Mouse (Mus musculus) limb, embryonic 12.5 days (tissue): ENCODE results near the gene Gm21761. TPM values are rescaled to one million over a fixed set of nuclear protein-coding genes. Genes with fewer than 3 reads are reported as not detected.
"Not testable (repeated sequence)": the region's sequence is repeated elsewhere in the genome, so short reads cannot be mapped to it uniquely, and the experiment has no call there.

Experiments
- ATAC-seq: fragments of 200-750 bp; cut with Nextera tagmentation; 2 replicates; pipeline ENCODE4 v1.8.0; 2017; ENCODE audit warnings: low read depth, moderate TSS enrichment; ENCODE audit not compliant: insufficient number of reproducible peaks, insufficient read depth, low FRiP score, low TSS enrichment
- H3K27ac ChIP-seq: fragments of 300-500 bp; sonication (generic); 2 replicates; pipeline ENCODE4 v1.5.1; 2016; ENCODE audit warnings: mild to moderate bottlenecking, moderate library complexity
- H3K27me3 ChIP-seq: fragments of 300-500 bp; sonication (generic); 2 replicates; pipeline ENCODE4 v1.6.1; 2016; ENCODE audit warnings: mild to moderate bottlenecking, moderate library complexity
- H3K36me3 ChIP-seq: fragments of 300-500 bp; sonication (generic); 2 replicates; pipeline ENCODE4 v1.6.1; 2016; ENCODE audit warnings: mild to moderate bottlenecking, moderate library complexity
- H3K4me1 ChIP-seq: fragments of 300-500 bp; sonication (generic); replicated peaks from 2 replicates; pipeline ENCODE4 v1.6.1; 2016
- H3K4me2 ChIP-seq: fragments of 300-500 bp; sonication (generic); 2 replicates; pipeline ENCODE4 v1.6.1; 2016; ENCODE audit warnings: mild to moderate bottlenecking, moderate library complexity
- H3K4me3 ChIP-seq: fragments of 300-500 bp; sonication (generic); replicated peaks from 2 replicates; pipeline ENCODE4 v1.5.1; 2016; ENCODE audit warnings: mild to moderate bottlenecking
- H3K9ac ChIP-seq: fragments of 300-500 bp; sonication (generic); replicated peaks from 2 replicates; pipeline ENCODE4 v1.6.1; 2016; ENCODE audit warnings: mild to moderate bottlenecking, moderate library complexity
- H3K9me3 ChIP-seq: fragments of 300-500 bp; sonication (generic); 2 replicates; pipeline ENCODE4 v1.6.1; 2016; ENCODE audit warnings: mild to moderate bottlenecking, moderate library complexity
- WGBS: fragments of 180-500 bp; shearing (Covaris S2); methylation state at CpG from one replicate; pipeline ENCODE4 v1.1.7; 2016; 5-methylcytosine and 5-hydroxymethylcytosine counted together
- polyA plus RNA-seq: library from polyadenylated mRNA; unstranded; fragments of >200 nt; fragmentation: Nextera tagmentation; extraction: Ambion mirVana; gene quantifications from 2 replicates; pipeline ENCODE4 v1.2.1, GENCODE M21; 2016

Gm21761 gene
- polyA plus RNA-seq, result not detected in 2 replicates

DNA sequence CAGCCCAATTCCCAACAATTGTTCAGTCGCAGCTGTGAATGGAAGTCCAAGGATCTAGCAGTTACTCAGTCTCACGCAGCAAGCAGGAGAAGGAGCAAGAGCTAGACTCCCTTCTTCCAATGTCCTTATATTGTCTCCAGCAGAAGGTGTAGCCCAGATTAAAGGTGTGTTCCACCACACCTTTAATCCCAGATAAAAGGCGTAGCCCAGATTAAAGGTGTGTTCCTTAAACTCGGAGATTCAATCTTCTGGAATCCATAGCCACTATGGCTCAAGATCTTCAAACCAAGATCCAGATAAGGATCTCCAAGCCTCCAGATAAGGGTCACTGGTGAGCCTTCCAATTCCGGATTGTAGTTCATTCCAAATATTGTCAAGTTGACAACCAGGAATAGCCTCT lies at the start of gene Gm21761:
TSS of gene Gm21761 (minus strand) at position 101 of the 400 bp plus-strand sequence.
- H3K27me3 ChIP-seq, H3K27ac ChIP-seq, H3K9ac ChIP-seq, H3K4me2 ChIP-seq, H3K4me1 ChIP-seq, H3K4me3 ChIP-seq, ATAC-seq, H3K9me3 ChIP-seq, H3K36me3 ChIP-seq: not testable (repeated sequence)
- 100% methylated on average over 1 of the region's 5 CpGs for WGBS

- no CpG with 5 or more reads among the region's 13 CpGs for WGBS
- ATAC-seq, result not testable (repeated sequence)
Measured at GRCm38 (mm10) chr13:119969163-119969562, 40.1 kb upstream of the Gm21761 start.

GRCm38 (mm10) chr13:119968193-119968592 lies 39.1 kb upstream of the Gm21761 start:
- WGBS, result no CpG with 5 or more reads among the region's 14 CpGs
- not testable (repeated sequence) for H3K27ac ChIP-seq, H3K4me1 ChIP-seq, H3K36me3 ChIP-seq, H3K9me3 ChIP-seq, H3K4me3 ChIP-seq, ATAC-seq, H3K9ac ChIP-seq, H3K4me2 ChIP-seq, H3K27me3 ChIP-seq

More at GRCm38 (mm10) chr13:119969163-119969562, 40.1 kb upstream of the Gm21761 start:
- not testable (repeated sequence) for H3K4me1 ChIP-seq, H3K27ac ChIP-seq, H3K4me2 ChIP-seq, H3K36me3 ChIP-seq, H3K9me3 ChIP-seq, H3K4me3 ChIP-seq, H3K27me3 ChIP-seq, H3K9ac ChIP-seq

DNA sequence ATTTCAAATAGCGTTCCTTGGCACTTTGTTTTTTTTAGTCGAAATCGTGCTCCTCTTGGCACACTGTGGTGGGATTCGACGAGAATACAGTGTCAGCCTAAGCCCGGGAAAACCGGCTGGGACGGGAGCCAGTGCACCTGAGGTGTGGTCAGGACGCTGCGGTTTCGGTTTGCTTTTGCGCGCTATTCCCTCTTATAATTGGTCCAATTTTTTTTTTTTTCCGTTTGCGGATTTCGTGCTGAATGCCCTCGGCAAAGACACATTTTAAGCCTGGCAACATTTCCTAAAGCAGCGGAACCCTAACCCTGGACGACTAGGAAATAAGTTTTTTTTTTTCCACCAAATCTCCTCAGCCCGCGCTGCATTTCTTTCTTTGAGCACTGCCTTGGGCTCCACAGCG lies 36.9 kb upstream of the Gm21761 start:
- not testable (repeated sequence) for H3K9me3 ChIP-seq, H3K27ac ChIP-seq, H3K4me1 ChIP-seq, H3K36me3 ChIP-seq, H3K27me3 ChIP-seq, H3K9ac ChIP-seq, ATAC-seq
- Histone ChIP-seq H3K4me2 (peak overlapping the region; percentile 28), H3K4me3 (peak overlapping the region; percentile 19; the same call in 1 of the 2 replicates)
- WGBS, result 1% methylated on average over 21 of the region's 22 CpGs

DNA sequence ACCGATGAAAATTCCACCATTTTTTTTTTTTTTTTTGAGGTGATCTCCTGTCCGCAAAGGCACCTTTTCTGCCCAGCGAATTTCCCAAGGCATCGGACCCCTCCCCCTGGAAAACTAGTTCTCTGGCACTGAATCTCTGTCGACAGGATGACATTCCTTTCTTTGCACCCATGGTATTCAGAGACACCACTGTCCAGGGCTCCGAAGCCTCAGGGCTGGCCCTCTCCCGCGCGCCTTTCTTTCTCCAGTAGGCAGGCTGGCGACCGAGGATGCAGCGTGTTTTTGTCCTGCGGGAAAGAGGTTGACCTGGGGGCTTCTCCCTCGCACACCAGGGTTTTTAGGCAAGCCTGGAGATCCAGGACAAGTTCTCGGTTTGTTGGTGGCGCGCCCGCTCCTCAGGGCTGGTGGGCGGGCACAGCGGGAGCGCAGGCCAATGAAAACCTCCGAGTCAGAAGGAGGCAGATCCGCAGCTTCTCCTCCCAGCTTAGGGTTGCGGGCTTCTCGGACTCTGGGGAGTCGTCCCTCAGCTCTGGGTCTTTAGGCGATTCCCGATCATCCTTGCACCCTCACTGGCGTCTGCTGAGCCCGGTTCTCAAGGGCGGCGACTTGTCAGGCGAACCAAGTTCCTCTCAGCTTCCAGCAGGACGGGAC lies 36.4 kb upstream of the Gm21761 start:
- ATAC-seq, result peak; percentile 74
- H3K9me3 ChIP-seq, H3K27ac ChIP-seq, H3K36me3 ChIP-seq, H3K4me1 ChIP-seq, H3K27me3 ChIP-seq, H3K9ac ChIP-seq: not testable (repeated sequence)
- WGBS, result under 1% methylated on average over 16 of the region's 34 CpGs
- peak overlapping the region; percentile 30 for H3K4me2 ChIP-seq
- H3K4me3 ChIP-seq, result peak overlapping the region; percentile 19; the same call in 1 of the 2 replicates

GRCm38 (mm10) chr13:119962856-119963255 lies 33.8 kb upstream of the Gm21761 start:
- not testable (repeated sequence) for ATAC-seq, H3K27ac ChIP-seq, H3K9me3 ChIP-seq, H3K9ac ChIP-seq, H3K36me3 ChIP-seq, H3K4me3 ChIP-seq, H3K27me3 ChIP-seq, H3K4me2 ChIP-seq, H3K4me1 ChIP-seq
- no CpG with 5 or more reads among the region's 5 CpGs for WGBS

GRCm38 (mm10) chr13:119955567-119955966 lies 26.5 kb upstream of the Gm21761 start:
- H3K4me2 ChIP-seq, H3K9ac ChIP-seq, H3K4me1 ChIP-seq, H3K27ac ChIP-seq, H3K9me3 ChIP-seq, ATAC-seq, H3K27me3 ChIP-seq, H3K4me3 ChIP-seq, H3K36me3 ChIP-seq: not testable (repeated sequence)
- WGBS, result no CpG with 5 or more reads among the region's 5 CpGs

DNA sequence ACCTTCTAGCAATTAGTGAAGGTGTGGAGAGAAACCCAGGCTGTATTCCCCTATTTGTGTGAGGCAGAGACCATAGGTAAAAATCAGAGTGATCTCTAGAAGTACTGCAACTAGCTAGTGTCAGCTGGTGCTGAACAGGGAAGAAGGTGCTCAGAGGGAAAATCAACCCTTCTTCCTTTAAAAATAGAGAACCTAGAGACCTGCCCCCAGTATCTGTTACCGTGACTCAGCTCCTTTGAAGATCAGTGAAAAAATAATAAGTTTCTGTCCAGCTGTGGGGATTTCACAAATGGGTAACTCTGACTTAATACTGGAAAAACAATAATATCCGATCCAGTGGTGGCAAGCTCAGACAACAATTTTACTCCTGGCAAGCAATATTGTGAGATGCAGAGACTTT lies 26.0 kb upstream of the Gm21761 start:
- not testable (repeated sequence) for H3K4me2 ChIP-seq, H3K4me3 ChIP-seq, H3K36me3 ChIP-seq, H3K27me3 ChIP-seq, H3K4me1 ChIP-seq, H3K9me3 ChIP-seq, ATAC-seq, H3K27ac ChIP-seq, H3K9ac ChIP-seq
- 80% methylated on average over 2 of the region's 2 CpGs for WGBS

DNA sequence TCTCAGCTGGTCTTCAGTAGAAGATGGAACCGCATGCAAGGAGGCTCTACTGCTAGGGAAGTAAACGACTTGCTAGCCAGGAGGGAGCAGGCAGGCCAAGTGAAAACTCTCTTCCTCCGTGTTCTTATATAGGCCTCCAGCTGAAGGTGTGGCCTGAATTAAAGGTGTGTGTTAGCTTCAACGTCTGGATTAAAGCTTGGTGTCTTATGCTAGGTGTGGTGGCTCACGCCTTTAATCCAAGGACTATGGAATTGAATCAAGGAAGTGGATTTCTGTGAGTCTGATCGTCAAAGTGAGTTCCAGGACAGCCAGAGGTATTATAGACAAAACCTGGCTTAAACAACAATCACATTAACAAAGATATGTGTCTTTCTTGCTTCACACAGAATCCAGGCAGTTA lies 21.6 kb upstream of the Gm21761 start, which contains the start of gene B020031M17Rik:
TSS of gene B020031M17Rik (minus strand) at position 101 of the 400 bp plus-strand sequence.
- not testable (repeated sequence) for H3K27me3 ChIP-seq, H3K4me1 ChIP-seq, H3K36me3 ChIP-seq, H3K4me2 ChIP-seq, H3K9ac ChIP-seq, ATAC-seq, H3K9me3 ChIP-seq, H3K27ac ChIP-seq, H3K4me3 ChIP-seq
- WGBS, result 75% methylated on average over 4 of the region's 6 CpGs

- not testable (repeated sequence) for H3K9me3 ChIP-seq, H3K27ac ChIP-seq, H3K4me3 ChIP-seq, ATAC-seq, H3K27me3 ChIP-seq, H3K4me2 ChIP-seq, H3K4me1 ChIP-seq, H3K9ac ChIP-seq, H3K36me3 ChIP-seq
- 57% methylated on average over 3 of the region's 3 CpGs for WGBS
Measured at GRCm38 (mm10) chr13:119924597-119925340, 4.3 kb downstream of the Gm21761 start.

DNA sequence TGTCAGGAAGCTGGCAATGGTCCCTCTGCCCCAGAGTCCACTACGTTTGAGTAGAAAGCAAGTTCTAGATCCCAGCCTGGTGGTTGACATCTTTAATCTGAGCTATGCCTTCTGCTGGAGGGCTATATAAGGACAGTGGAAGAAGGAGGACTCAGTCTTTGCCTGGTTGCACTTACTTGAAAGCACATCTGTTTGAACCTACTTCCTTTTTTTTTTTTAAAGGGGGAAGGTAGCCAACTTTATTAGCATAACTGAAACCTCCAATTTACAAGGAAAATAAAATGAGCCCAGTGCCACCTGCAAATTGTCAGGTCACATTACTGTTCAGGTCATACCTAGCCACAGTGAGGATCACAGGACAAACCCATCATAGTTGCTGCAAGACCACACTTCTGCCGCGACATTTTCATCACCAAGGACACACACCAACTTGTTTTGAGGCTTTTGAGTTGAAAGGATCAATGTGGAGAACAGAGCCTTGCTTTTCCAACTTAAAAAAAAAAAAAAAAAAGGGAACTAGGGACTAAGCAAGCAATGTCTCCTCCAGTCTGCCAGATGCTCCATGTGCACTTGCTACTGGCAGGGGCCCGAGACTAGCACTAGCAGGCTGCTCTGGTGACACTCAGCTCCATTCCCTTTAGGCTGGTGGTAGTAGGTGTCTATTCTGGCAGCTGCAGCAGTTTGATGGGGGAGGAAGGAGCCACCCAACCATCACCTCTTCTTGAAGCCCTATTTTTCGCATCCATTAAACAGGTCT lies 11.9 kb downstream of the Gm21761 start:
- not testable (repeated sequence) for H3K4me1 ChIP-seq, ATAC-seq, H3K36me3 ChIP-seq, H3K27ac ChIP-seq, H3K27me3 ChIP-seq, H3K9me3 ChIP-seq, H3K4me2 ChIP-seq, H3K9ac ChIP-seq, H3K4me3 ChIP-seq
- WGBS, result 72% methylated on average over 4 of the region's 5 CpGs
